Mouse (Mus musculus) MEL (cell line): Measurements from ENCODE around the gene Bnip1. TPM values are rescaled to one million over a fixed set of nuclear protein-coding genes. Genes with fewer than 3 reads are reported as not detected.

ENCODE experiments used
- DNase-seq: peaks from one replicate; pipeline ENCODE4 v3.0.0; 2011; ENCODE audit warnings: low read depth, low spot score
- H3K27ac ChIP-seq: 2 replicates; pipeline ENCODE4 v1.5.1; 2012; ENCODE audit warnings: low read depth, mild to moderate bottlenecking, control low read depth, low read length, moderate library complexity; ENCODE audit not compliant: control insufficient read depth
- H3K27me3 ChIP-seq, 2 experiments: fragments of 150-350 bp in 1 of 2; sonication (generic) in 1 of 2; 2 replicates each; pipeline ENCODE4 v1.6.1; 2012; ENCODE audit warnings: low read length in 2 of 2, mild to moderate bottlenecking in 2 of 2, improper control_type of control experiment in 1 of 2, moderate library complexity in 1 of 2; ENCODE audit not compliant: insufficient read depth in 2 of 2, control insufficient read depth in 1 of 2
- H3K36me3 ChIP-seq, 2 experiments: 2 replicates each; pipeline ENCODE4 v1.6.1; 2012 to 2014; ENCODE audit warnings: low read length in 2 of 2, improper control_type of control experiment in 1 of 2, inconsistent platforms in 1 of 2, mild to moderate bottlenecking in 1 of 2; ENCODE audit not compliant: insufficient read depth in 2 of 2, control insufficient read depth in 1 of 2
- H3K4me1 ChIP-seq, 2 experiments: fragments of 150-350 bp in 1 of 2; sonication (generic) in 1 of 2; 2 replicates each; pipeline ENCODE4 v1.6.1; 2012; ENCODE audit warnings: low read length in 2 of 2, improper control_type of control experiment in 1 of 2, mild to moderate bottlenecking in 1 of 2; ENCODE audit not compliant: insufficient read depth in 2 of 2, control insufficient read depth in 1 of 2
- H3K4me3 ChIP-seq, 2 experiments: fragments of 150-350 bp in 1 of 2; sonication (generic) in 1 of 2; 2 replicates each; pipeline ENCODE4 v1.5.1; 2012; ENCODE audit warnings: low read depth in 2 of 2, low read length in 2 of 2, mild to moderate bottlenecking in 2 of 2, moderate library complexity in 2 of 2, control low read depth in 1 of 2, improper control_type of control experiment in 1 of 2; ENCODE audit not compliant: control insufficient read depth in 1 of 2, insufficient read depth in 1 of 2
- H3K79me2 ChIP-seq: 2 replicates; pipeline ENCODE4 v1.6.1; 2012; ENCODE audit warnings: mild to moderate bottlenecking, low read length, moderate library complexity; ENCODE audit not compliant: control insufficient read depth, poor library complexity, insufficient read depth
- H3K9ac ChIP-seq: 2 replicates; pipeline ENCODE4 v1.6.1; 2012; ENCODE audit warnings: low read depth, mild to moderate bottlenecking, control low read depth, low read length, moderate library complexity; ENCODE audit not compliant: control insufficient read depth, poor library complexity, severe bottlenecking
- H3K9me3 ChIP-seq: fragments of 150-350 bp; sonication (generic); replicated peaks from 2 replicates; pipeline ENCODE4 v1.6.1; 2012; ENCODE audit warnings: mild to moderate bottlenecking, low read length, improper control_type of control experiment, moderate library complexity; ENCODE audit not compliant: insufficient read depth
- BHLHE40 ChIP-seq: IDR thresholded peaks from 2 replicates; pipeline ENCODE4 v1.6.1; 2012; ENCODE audit warnings: low read depth, mild to moderate bottlenecking, inconsistent platforms, low read length, improper control_type of control experiment, borderline replicate concordance
- CHD1 ChIP-seq: IDR thresholded peaks from 2 replicates; pipeline ENCODE4 v1.6.1; 2012; ENCODE audit warnings: low read depth, mild to moderate bottlenecking, inconsistent platforms, low read length, improper control_type of control experiment
- CHD2 ChIP-seq: IDR thresholded peaks from 2 replicates; pipeline ENCODE4 v1.6.1; 2011; ENCODE audit warnings: low read length, improper control_type of control experiment
- CTCF ChIP-seq, 3 experiments: IDR thresholded peaks in 2 of 3; conservative IDR thresholded peaks in 1 of 3; 2 replicates each; pipeline ENCODE4 v1.5.1; 2011 to 2012; ENCODE audit warnings: low read length in 3 of 3, low read depth in 2 of 3, mild to moderate bottlenecking in 2 of 3, improper control_type of control experiment in 1 of 3, inconsistent platforms in 1 of 3, mixed read lengths in 1 of 3, moderate library complexity in 1 of 3; ENCODE audit not compliant: control insufficient read depth in 1 of 3, insufficient read depth in 1 of 3, poor library complexity in 1 of 3, severe bottlenecking in 1 of 3
- E2F4 ChIP-seq: IDR thresholded peaks from 2 replicates; pipeline ENCODE4 v1.6.1; 2011; ENCODE audit warnings: low read depth, low read length, improper control_type of control experiment, borderline replicate concordance
- ELF1 ChIP-seq: IDR thresholded peaks from 2 replicates; pipeline ENCODE4 v1.6.1; 2014; ENCODE audit warnings: low read depth, mild to moderate bottlenecking, inconsistent platforms, low read length, improper control_type of control experiment, moderate library complexity
- EP300 ChIP-seq, 2 experiments: IDR thresholded peaks; 2 replicates each; pipeline ENCODE4 v1.6.1; 2011; ENCODE audit warnings: improper control_type of control experiment in 2 of 2, low read length in 2 of 2, low read depth in 1 of 2, mild to moderate bottlenecking in 1 of 2
- ETS1 ChIP-seq: IDR thresholded peaks from 2 replicates; pipeline ENCODE4 v1.6.1; 2012; ENCODE audit warnings: low read depth, mild to moderate bottlenecking, inconsistent platforms, low read length, improper control_type of control experiment, moderate library complexity
- GATA1 ChIP-seq: IDR thresholded peaks from 2 replicates; pipeline ENCODE4 v1.6.1; 2011; ENCODE audit warnings: low read depth, low read length, improper control_type of control experiment
- HCFC1 ChIP-seq: IDR thresholded peaks from 2 replicates; pipeline ENCODE4 v1.6.1; 2012; ENCODE audit warnings: low read depth, mild to moderate bottlenecking, inconsistent platforms, low read length, improper control_type of control experiment, moderate library complexity
- JUND ChIP-seq: IDR thresholded peaks from 2 replicates; pipeline ENCODE4 v1.6.1; 2011; ENCODE audit warnings: low read depth, mild to moderate bottlenecking, improper control_type of control experiment, low read length
- KAT2A ChIP-seq: conservative IDR thresholded peaks from 2 replicates; pipeline ENCODE4 v1.6.1; 2012; ENCODE audit warnings: low read depth, low read length, improper control_type of control experiment, inconsistent platforms
- MAX ChIP-seq: IDR thresholded peaks from 2 replicates; pipeline ENCODE4 v1.6.1; 2011; ENCODE audit warnings: low read length, improper control_type of control experiment
- MAZ ChIP-seq: IDR thresholded peaks from 2 replicates; pipeline ENCODE4 v1.6.1; 2012; ENCODE audit warnings: low read depth, mild to moderate bottlenecking, inconsistent platforms, low read length, improper control_type of control experiment
- MEF2A ChIP-seq: IDR thresholded peaks from 2 replicates; pipeline ENCODE4 v1.6.1; 2014; ENCODE audit warnings: low read depth, mild to moderate bottlenecking, inconsistent platforms, low read length, improper control_type of control experiment; ENCODE audit not compliant: poor library complexity, insufficient replicate concordance, severe bottlenecking; ENCODE audit errors: extremely low read depth
- MYB ChIP-seq: IDR thresholded peaks from 2 replicates; pipeline ENCODE4 v1.6.1; 2011; ENCODE audit warnings: mild to moderate bottlenecking, low read depth, low read length, improper control_type of control experiment
- MYC ChIP-seq: IDR thresholded peaks from 2 replicates; pipeline ENCODE4 v1.6.1; 2011; ENCODE audit warnings: low read depth, mild to moderate bottlenecking, low read length, improper control_type of control experiment, moderate library complexity
- NELFE ChIP-seq: IDR thresholded peaks from 2 replicates; pipeline ENCODE4 v1.6.1; 2011; ENCODE audit warnings: low read depth, low read length, improper control_type of control experiment
- POLR2A ChIP-seq, 2 experiments: IDR thresholded peaks; 2 replicates each; pipeline ENCODE4 v1.6.1; 2011 to 2012; ENCODE audit warnings: low read length in 2 of 2, mild to moderate bottlenecking in 2 of 2, control low read depth in 1 of 2, improper control_type of control experiment in 1 of 2, low read depth in 1 of 2, moderate library complexity in 1 of 2; ENCODE audit not compliant: control insufficient read depth in 1 of 2, insufficient read depth in 1 of 2, poor library complexity in 1 of 2
- POLR2AphosphoS2 ChIP-seq: IDR thresholded peaks from 2 replicates; pipeline ENCODE4 v1.6.1; 2011; ENCODE audit warnings: low read length, improper control_type of control experiment
- POLR2AphosphoS5 ChIP-seq: IDR thresholded peaks from 2 replicates; pipeline ENCODE4 v1.6.1; 2012; ENCODE audit warnings: low read depth, borderline replicate concordance, mild to moderate bottlenecking, inconsistent platforms, low read length, moderate library complexity, mixed read lengths
- RAD21 ChIP-seq: IDR thresholded peaks from 2 replicates; pipeline ENCODE4 v1.6.1; 2011; ENCODE audit warnings: mild to moderate bottlenecking, low read depth, low read length, improper control_type of control experiment
- RCOR1 ChIP-seq: IDR thresholded peaks from 2 replicates; pipeline ENCODE4 v1.6.1; 2012; ENCODE audit warnings: low read depth, mild to moderate bottlenecking, inconsistent platforms, low read length, improper control_type of control experiment
- SIN3A ChIP-seq: IDR thresholded peaks from 2 replicates; pipeline ENCODE4 v1.6.1; 2012; ENCODE audit warnings: low read length, improper control_type of control experiment, inconsistent platforms
- SMC3 ChIP-seq: IDR thresholded peaks from 2 replicates; pipeline ENCODE4 v1.6.1; 2011; ENCODE audit warnings: low read depth, low read length, improper control_type of control experiment
- TAL1 ChIP-seq: IDR thresholded peaks from 2 replicates; pipeline ENCODE4 v1.6.1; 2012; ENCODE audit warnings: mild to moderate bottlenecking, inconsistent platforms, low read length, moderate library complexity, mixed read lengths
- TBP ChIP-seq: IDR thresholded peaks from 2 replicates; pipeline ENCODE4 v1.8.0; 2011; ENCODE audit warnings: low read depth, low read length, improper control_type of control experiment
- TCF12 ChIP-seq: IDR thresholded peaks from 2 replicates; pipeline ENCODE4 v1.6.1; 2014; ENCODE audit warnings: low read depth, mild to moderate bottlenecking, inconsistent platforms, low read length, improper control_type of control experiment, moderate library complexity
- UBTF ChIP-seq: IDR thresholded peaks from 2 replicates; pipeline ENCODE4 v1.6.1; 2012; ENCODE audit warnings: low read depth, mild to moderate bottlenecking, inconsistent platforms, low read length, improper control_type of control experiment, moderate library complexity, borderline replicate concordance; ENCODE audit not compliant: insufficient read depth
- USF1 ChIP-seq: IDR thresholded peaks from 2 replicates; pipeline ENCODE4 v1.6.1; 2014; ENCODE audit warnings: low read depth, mild to moderate bottlenecking, inconsistent platforms, low read length, improper control_type of control experiment, moderate library complexity
- USF2 ChIP-seq, 2 experiments: IDR thresholded peaks; 2 replicates each; pipeline ENCODE4 v1.6.1; 2011 to 2012; ENCODE audit warnings: improper control_type of control experiment in 2 of 2, low read length in 2 of 2, borderline replicate concordance in 1 of 2, inconsistent platforms in 1 of 2, low read depth in 1 of 2, mild to moderate bottlenecking in 1 of 2; ENCODE audit not compliant: insufficient read depth in 1 of 2
- ZC3H11A ChIP-seq: IDR thresholded peaks from 2 replicates; pipeline ENCODE4 v1.6.1; 2012; ENCODE audit warnings: low read depth, mild to moderate bottlenecking, inconsistent platforms, low read length, improper control_type of control experiment
- ZKSCAN1 ChIP-seq: IDR thresholded peaks from 2 replicates; pipeline ENCODE4 v1.6.1; 2012; ENCODE audit warnings: low read depth, mild to moderate bottlenecking, inconsistent platforms, low read length, improper control_type of control experiment, moderate library complexity
- ZMIZ1 ChIP-seq: IDR thresholded peaks from 2 replicates; pipeline ENCODE4 v1.6.1; 2012; ENCODE audit warnings: low read depth, mild to moderate bottlenecking, inconsistent platforms, low read length, improper control_type of control experiment, moderate library complexity
- ZNF384 ChIP-seq: IDR thresholded peaks from 2 replicates; pipeline ENCODE4 v1.6.1; 2012; ENCODE audit warnings: low read depth, mild to moderate bottlenecking, inconsistent platforms, low read length, improper control_type of control experiment
- polyA plus RNA-seq, 2 experiments: library from polyadenylated mRNA; stranded (reverse) in 1 of 2; unstranded in 1 of 2; fragments of >175 nt in 1 of 2; fragments of >200 nt in 1 of 2; gene quantifications; 2 replicates each; pipeline versions ENCODE4 v1.2.1 to v1.2.4; 2012; ENCODE audit warnings: low replicate concordance in 2 of 2, low read depth in 1 of 2; ENCODE audit not compliant: insufficient read length in 2 of 2, insufficient read depth in 1 of 2, missing spikeins in 1 of 2
- total RNA-seq: library from RNA; depleted of rRNA; stranded (reverse); fragments of 300-350 nt; gene quantifications from 2 replicates; pipeline ENCODE4 v1.2.3, GENCODE M21; 2012; rRNA removed

Bnip1 gene
- total RNA-seq, result 34.8 and 44.1 TPM in 2 replicates
- polyA plus RNA-seq, result 10 to 100 TPM in 1 of 2 experiments, not detected in 1; 44.2 TPM

GRCm38 (mm10) chr17:26780750-26781571 is at the start of gene Bnip1:
Gene Bnip1, plus strand, starts transcription at chr17:26781066.
- Histone ChIP-seq H3K9me3 (no peaks in the 10 kb centered on the region), H3K27me3 (no peaks in the 10 kb centered on the region), H3K4me3 (peak within 1 kb of the TSS; percentile 70 to 98), H3K79me2 (peaks cover 5% of the 10 kb centered on the region; the same call in 1 of the 2 replicates), H3K36me3 (peaks cover 0 to 21% of the 10 kb centered on the region in 2 experiments; a peak in 2 of 4 replicates), H3K9ac (peak within 1 kb of the TSS; percentile 98), H3K4me1 (peaks cover 22 to 26% of the 10 kb centered on the region in 2 experiments), H3K27ac (peak within 1 kb of the TSS; percentile 95)
- peak; percentile 90 for DNase-seq
- peak; percentile 39; the same call in 1 of the 2 replicates for TF ChIP-seq BHLHE40
- no peak for TF ChIP-seq SMC3
- no peak for TF ChIP-seq UBTF
- no peak for TF ChIP-seq CTCF (IDR thresholded peaks at IDR 0.05 in 2 of 3, conservative IDR thresholded peaks at IDR 0.05 in 1 of 3; ENCODE audit: control insufficient read depth in 1 of 3, insufficient read depth in 1 of 3, low read depth in 2 of 3, low read length in 3 of 3, poor library complexity in 1 of 3, severe bottlenecking in 1 of 3)
- TF ChIP-seq TBP, result peak; percentile 73
- no peak for TF ChIP-seq JUND
- TF ChIP-seq ELF1, result peak; percentile 59
- peak; percentile 11 for TF ChIP-seq ETS1
- no peak for TF ChIP-seq RCOR1
- TF ChIP-seq POLR2AphosphoS2, result peak; percentile 25; the same call in 1 of the 2 replicates
- TF ChIP-seq MEF2A, result no peak
- no peak for TF ChIP-seq POLR2AphosphoS5
- TF ChIP-seq RAD21, result no peak
- peak in 1 of 2 experiments; percentile 20; a peak in 1 of 4 replicates for TF ChIP-seq EP300 (IDR thresholded peaks at IDR 0.05; ENCODE audit: low read depth in 1 of 2, low read length in 2 of 2)
- TF ChIP-seq MAX, result peak; percentile 94
- peak; percentile 86 for TF ChIP-seq SIN3A
- TF ChIP-seq CHD1, result peak; percentile 97
- TF ChIP-seq CHD2, result no peak
- peak; percentile 80 for TF ChIP-seq ZMIZ1
- TF ChIP-seq USF1, result peak; percentile 81
- peak; percentile 69 for TF ChIP-seq TCF12
- TF ChIP-seq E2F4, result peak; percentile 73; the same call in 1 of the 2 replicates
- TF ChIP-seq MYC, result peak; percentile 95
- TF ChIP-seq ZC3H11A, result no peak
- peak; percentile 78 for TF ChIP-seq NELFE
- TF ChIP-seq TAL1, result no peak
- no peak; the same call in 1 of the 2 replicates for TF ChIP-seq KAT2A
- TF ChIP-seq POLR2A (IDR thresholded peaks at IDR 0.05; ENCODE audit: control insufficient read depth in 1 of 2, insufficient read depth in 1 of 2, low read depth in 1 of 2, low read length in 2 of 2, poor library complexity in 1 of 2), result peak; percentile 43 to 83; a peak in 3 of 4 replicates
- TF ChIP-seq HCFC1, result peak; percentile 86
- no peak for TF ChIP-seq ZNF384
- 0 out of 2 replicates have a peak, but pooled peaks have one; percentile 8 for TF ChIP-seq GATA1
- no peak for TF ChIP-seq ZKSCAN1
- peak; percentile 69; the same call in 1 of the 2 replicates for TF ChIP-seq MAZ
- no peak for TF ChIP-seq USF2 (IDR thresholded peaks at IDR 0.05; ENCODE audit: borderline replicate concordance in 1 of 2, insufficient read depth in 1 of 2, low read depth in 1 of 2, low read length in 2 of 2)
- no peak for TF ChIP-seq MYB
